Mouse (Mus musculus) fat pad, adult 2 months (tissue): Measurements from ENCODE around the gene Tgfbrap1.
"Not testable (repeated sequence)": the region's sequence is repeated elsewhere in the genome, so short reads cannot be mapped to it uniquely, and the experiment has no call there.

ENCODE experiments used
- DNase-seq: peaks from one replicate; pipeline ENCODE4 v3.0.0-alpha.2; 2011; ENCODE audit warnings: low read depth, low spot score; ENCODE audit errors: extremely low read depth

Tgfbrap1 gene

GRCm38 (mm10) chr1:43098031-43098984, at the start of gene Tgfbrap1, which contains the start of gene AI597479:
TSS of gene Tgfbrap1 (minus strand) at chr1:43098637.
TSS of gene AI597479 (plus strand) at chr1:43098710.
- DNase-seq, result peak; percentile 43

- no peak for DNase-seq
Observed at GRCm38 (mm10) chr1:43147474-43147873, 49.0 kb upstream of the Tgfbrap1 start.

DNA sequence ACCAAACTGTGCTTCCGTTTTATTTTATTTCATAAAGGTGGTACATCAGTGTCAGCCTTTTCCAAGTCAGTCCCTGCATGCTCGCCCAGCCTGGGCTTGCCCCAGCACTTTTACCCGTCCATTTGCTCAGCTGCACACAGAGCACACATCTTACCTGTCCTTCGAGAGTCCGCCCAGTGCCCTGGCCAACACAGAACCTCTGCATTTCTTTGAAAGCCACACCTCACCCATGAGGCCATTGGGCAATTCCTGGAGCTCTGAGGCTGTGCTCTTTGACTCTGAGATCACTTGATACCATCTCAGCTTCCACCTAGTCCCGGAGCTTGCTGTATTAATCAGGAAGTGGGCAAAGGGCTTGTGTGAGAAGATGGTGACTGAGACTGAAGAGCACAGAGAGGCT, 47.0 kb upstream of the Tgfbrap1 start:
- DNase-seq, result no peak

DNA sequence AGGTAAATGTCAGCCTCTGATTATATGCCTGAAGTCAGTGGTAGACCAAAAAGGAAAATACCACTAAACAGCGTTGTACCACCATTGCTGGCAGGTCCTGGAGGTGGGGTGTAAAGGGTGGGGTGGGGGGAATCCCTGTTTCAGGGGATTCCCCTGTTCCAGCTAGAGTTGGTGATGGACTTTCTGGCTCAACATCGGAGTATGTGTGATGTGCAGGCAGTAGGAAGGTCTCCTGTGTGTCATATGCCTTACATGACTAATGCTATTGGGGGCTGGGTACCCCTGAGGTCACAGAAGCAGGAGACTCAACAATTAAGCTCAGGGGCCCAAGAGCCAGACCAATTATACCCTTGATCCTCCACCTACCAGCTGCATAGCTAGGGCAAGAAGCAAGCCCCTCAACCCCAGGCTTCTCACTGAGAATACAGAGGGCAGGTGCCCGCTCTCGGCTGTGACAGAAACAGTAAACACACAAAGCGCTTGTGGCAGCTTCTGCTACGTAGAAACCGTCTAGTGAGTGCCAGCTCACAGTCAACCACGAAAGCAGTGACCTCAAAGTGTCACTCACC, 46.0 kb upstream of the Tgfbrap1 start:
- DNase-seq, result no peak

DNA sequence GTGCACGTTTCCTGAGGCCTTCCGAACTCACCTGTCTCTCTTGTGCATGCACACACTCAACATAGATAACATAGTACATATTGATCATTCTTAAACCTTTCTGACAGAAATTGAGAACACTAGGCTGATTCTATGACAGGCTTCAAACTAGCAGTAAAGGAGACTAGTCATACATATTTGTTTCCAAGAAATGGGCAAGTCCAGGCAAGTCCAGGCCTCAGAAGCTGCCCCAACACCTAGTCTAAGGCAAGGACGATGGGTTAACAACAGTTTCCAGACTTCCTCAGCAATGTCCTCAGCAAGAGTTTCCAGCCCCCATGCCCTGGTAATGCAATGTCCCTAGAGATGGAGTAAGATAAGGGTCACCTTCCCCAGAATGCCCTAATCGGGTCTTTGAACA, 45.4 kb upstream of the Tgfbrap1 start:
- no peak for DNase-seq

- DNase-seq, result no peak
Observed at GRCm38 (mm10) chr1:43143284-43143683, 44.8 kb upstream of the Tgfbrap1 start.

- no peak for DNase-seq
Observed at GRCm38 (mm10) chr1:43142849-43143248, 44.4 kb upstream of the Tgfbrap1 start.

DNA sequence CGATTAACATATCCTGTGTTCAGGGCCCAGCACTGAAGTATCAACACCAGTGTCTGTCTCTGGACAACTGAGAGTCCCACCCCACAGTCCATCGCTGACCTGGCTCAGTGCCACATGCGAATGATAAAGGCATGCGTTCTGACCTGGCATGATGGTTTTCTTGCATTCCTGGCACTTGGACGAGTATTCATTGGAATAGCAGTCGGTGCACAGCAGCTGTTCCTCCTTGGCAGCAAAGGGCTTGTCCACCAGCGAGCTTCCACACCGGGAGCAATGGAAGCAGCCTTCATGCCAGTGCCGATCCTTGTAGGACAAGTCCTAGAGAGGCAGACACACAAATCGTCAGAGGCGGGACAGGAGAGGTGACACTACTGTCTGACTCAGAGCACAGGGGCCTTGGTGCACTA, 43.1 kb upstream of the Tgfbrap1 start:
- DNase-seq, result no peak

DNA sequence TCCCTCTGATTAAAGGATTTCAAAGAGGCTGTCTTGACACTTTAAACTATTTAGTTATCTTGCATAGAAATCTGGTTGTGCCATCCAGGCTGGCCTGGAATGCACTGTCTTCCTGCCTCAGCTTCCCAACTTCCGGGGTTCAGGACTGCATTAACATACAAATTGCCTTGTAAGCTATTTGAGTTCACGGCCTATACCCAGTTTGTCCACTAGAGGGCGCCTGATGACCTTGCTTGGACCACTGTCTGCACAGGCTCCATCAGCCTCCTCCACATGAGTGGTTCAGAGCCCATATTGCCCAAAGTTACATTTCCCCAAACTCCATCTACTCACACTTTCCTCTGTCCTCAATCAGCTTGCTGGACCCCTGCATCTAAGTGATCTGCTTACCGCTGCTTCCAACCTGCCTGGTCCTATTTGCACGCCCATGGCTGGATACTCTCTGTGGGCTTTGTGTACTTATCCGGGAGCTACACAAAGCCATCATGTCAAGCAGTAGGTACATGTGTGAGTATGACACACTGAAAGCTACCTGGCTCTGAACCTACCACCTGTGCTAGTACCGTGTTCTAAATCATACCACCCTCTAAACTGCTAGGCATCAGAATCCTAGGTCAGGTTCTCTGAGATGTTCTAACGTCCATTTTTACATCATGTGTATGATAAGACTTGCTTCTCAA, 41.3 kb upstream of the Tgfbrap1 start:
- no peak for DNase-seq

DNA sequence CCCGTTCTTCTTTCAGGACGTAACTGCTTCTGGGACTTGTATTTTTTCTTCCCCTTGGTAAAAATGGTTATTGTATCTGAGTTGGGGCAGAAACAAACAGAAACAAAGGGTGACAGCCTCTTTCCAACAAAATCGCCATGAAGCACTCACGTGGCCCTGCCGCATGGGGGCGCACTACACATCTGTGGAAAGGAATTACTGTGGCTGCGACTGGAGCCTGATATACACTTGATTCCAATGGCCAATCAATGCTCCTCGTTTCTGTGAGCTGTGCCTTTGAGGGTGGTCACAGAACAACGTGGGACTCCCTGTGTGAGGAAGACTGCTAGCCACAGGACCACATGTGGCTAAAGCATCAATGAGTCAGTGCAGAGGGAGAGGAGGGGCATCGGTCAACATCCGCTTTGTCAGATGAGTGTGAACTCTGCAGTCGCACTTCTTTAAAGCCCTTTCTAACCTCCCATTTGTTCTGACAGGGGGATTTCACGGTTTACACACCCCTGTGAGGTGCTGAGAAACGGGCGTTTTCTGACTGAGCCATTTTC, 39.9 kb upstream of the Tgfbrap1 start:
- DNase-seq, result no peak

GRCm38 (mm10) chr1:43137334-43137733, 38.9 kb upstream of the Tgfbrap1 start:
- DNase-seq, result no peak

DNA sequence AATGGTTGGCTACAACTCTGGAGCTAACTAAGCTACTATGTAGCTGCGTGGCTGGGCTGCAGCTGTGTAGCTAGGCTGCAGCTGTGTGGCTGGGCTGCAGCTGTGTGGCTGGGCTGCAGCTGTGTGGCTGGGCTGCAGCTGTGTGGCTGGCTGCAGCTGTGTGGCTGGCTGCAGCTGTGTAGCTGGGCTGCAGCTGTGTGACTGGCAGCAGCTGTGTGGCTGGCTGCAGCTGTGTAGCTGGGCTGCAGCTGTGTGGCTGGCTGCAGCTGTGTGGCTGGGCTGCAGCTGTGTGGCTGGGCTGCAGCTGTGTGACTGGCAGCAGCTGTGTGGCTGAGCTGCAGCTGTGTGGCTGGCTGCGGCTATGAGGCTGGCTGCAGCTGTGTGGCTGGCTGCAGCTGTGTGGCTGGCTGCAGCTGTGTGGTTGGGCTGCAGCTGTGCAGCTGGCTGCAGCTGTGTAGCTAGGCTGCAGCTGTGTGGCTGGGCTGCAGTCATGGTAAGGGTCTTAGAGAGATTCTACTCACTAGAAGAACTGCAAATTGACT, 38.1 kb upstream of the Tgfbrap1 start:
- DNase-seq, result not testable (repeated sequence)

DNA sequence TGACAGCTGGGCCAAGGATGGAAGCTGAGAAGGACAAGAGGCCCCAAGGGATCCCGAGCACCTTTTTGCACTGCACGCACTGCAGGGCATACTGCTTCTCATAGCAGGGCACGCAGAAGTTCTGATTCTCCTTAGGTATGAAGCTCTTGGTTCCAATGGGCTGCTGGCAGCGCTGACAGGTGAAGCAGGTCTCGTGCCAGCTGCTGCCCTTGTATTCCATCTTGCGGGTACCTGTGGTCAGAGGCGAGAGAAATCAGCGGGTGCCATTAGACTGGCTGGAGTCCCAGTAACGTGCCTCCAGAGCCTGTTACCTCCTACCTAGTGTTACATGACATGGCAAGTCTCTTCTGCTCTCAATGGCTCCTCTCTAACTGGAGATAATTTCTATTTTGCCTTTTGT, 33.2 kb upstream of the Tgfbrap1 start:
- no peak for DNase-seq

DNA sequence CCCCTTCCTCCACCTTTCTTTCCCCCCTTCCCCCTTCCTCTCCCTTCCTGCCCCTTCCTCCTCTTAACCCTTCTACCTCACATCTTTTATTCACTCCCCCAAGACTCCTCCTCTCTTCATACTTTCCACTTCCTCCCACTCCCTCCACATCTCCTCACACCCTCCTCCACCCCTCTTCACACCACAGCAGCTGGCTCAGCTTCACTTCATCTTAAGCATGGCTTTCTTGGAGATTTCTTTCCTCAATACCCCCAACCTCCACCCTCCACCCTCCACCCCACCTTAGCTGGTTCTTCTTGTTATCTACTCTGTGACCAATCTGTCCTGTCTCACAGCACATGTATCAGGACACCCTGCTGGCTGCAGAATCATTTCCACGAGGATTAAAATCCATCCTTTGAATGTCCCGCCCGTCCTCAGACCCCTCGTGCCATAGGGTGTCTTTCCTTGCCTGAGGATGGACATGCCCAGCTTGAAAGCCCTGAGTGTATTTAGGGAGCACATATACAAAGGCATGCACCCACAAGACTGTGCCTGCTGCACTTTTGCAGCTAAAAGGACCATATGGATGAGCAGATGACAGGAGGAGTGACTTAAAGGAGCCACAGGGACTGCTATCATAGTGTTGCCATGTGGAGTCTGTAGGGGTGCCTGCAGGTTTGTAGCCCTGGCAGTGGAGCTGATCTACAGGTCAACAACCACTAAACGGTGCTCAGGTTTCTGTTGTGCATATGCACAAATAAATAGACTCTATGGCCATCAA, 32.0 kb upstream of the Tgfbrap1 start:
- DNase-seq, result no peak

- no peak for DNase-seq
Observed at GRCm38 (mm10) chr1:43127820-43128610, 29.6 kb upstream of the Tgfbrap1 start.

- DNase-seq, result no peak
Observed at GRCm38 (mm10) chr1:43127196-43127595, 28.8 kb upstream of the Tgfbrap1 start.

GRCm38 (mm10) chr1:43124726-43125125, 26.3 kb upstream of the Tgfbrap1 start:
- DNase-seq, result no peak

DNA sequence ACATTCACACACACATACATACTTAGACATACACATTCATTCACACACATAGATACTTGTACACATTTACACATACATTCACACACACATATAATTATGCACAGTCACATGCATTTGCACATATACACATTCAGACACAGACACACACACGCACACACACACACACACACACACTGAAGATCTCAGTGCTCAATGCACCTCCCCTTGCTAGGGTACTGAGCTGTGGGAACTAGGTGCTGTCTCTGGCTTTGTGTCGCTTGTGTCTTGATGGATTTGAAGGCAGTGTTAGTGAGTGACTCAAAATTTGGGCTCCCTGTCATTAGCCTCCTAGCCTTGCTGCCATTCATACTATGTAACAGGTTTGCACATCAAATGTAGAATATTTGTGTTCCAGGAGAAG, 24.2 kb upstream of the Tgfbrap1 start:
- DNase-seq, result no peak

- no peak for DNase-seq
Observed at GRCm38 (mm10) chr1:43120950-43121349, 22.5 kb upstream of the Tgfbrap1 start.

DNA sequence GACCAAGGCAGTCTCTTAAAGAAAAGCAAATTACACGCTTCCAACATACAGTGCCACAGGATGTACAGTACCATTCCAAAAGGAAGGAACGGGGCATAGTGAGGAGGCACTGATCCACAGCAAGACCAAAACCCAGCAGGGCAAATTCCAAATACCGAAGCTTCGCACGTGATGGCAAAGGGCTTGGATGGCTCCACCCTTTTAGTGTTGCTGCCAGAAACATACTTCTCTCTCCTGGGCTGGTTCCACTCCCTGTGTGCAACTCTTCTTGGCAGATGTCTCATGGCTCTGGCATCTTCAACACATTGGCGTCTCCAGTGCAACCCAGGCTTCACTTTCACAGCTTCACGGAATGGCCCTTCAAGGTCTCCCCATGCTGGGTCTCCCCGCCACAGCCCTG, 19.0 kb upstream of the Tgfbrap1 start:
- DNase-seq, result no peak
